Mouse (Mus musculus) spleen, postnatal 4 days (tissue): Measurements from ENCODE around the gene Olfr147.
"Not testable (repeated sequence)": the region's sequence is repeated elsewhere in the genome, so short reads cannot be mapped to it uniquely, and the experiment has no call there.

Experiments used
- DNase-seq, 2 experiments: peaks; one replicate each; pipeline ENCODE4 v3.0.0; 2022; ENCODE audit warnings: low spot score in 2 of 2

Gene Olfr147

DNA sequence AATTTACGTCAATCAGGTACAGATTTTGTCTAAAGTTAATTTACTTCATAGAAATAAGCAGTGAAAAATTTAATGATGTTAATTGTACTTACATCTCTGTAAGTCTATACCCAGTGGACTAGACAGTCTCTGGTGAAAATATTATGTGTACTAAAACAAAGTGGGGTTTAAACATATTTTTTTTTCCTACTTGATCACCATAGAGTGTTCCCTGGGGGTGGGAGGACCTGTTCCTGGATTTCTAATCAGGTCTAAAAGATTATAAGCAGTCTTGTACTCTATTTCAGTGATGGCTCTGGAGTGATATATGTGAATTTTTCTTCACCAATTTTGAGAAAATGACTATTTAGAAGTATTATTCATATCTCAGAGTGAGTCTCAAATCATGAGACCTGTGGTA is at the start of gene Olfr147:
TSS of gene Olfr147 (plus strand) at position 301 of the 400 bp plus-strand sequence.
- no peak for DNase-seq

DNA sequence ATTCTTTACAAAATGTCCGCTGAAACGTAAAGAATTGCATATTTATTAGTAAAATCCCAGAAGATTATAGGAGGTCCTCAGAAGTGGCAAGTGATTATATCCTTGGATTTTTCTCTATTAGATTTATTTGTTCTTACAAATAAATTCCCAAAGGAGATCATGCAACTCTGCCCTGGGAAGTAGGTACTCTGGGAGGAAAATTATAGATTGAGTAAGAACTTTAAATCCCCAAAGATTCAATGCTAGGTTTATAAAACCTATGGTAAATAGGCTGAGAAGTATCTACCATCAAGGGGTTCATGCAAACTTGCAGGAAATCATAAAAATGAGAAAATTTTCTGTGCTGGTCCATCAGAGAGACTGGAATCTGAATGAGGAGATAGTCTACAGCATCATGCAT is 34.9 kb upstream of the Olfr147 start, which contains the start of gene Olfr250:
TSS of gene Olfr250 (plus strand) at position 301 of the 400 bp plus-strand sequence.
- no peak for DNase-seq

DNA sequence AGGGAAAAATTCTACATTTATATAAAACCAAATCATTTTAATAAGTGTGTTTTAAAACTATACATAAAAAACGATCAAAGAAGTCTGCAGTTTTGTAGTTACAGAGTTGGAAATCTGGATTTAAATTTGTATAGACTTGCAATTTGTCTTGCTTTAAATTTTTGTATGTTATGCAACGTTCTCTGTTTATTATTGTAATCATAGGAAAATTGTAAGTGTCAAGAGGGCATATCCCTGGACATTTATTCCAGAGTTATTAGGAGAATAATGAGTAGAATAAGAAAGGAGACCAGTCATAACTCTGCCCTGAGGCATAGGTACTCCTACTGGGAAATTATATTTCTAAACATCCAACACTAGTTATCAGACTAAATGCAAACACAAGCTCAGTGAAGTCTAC is 24.7 kb upstream of the Olfr147 start, which contains the start of gene Olfr251:
TSS of gene Olfr251 (plus strand) at position 301 of the 400 bp plus-strand sequence.
- no peak for DNase-seq

DNA sequence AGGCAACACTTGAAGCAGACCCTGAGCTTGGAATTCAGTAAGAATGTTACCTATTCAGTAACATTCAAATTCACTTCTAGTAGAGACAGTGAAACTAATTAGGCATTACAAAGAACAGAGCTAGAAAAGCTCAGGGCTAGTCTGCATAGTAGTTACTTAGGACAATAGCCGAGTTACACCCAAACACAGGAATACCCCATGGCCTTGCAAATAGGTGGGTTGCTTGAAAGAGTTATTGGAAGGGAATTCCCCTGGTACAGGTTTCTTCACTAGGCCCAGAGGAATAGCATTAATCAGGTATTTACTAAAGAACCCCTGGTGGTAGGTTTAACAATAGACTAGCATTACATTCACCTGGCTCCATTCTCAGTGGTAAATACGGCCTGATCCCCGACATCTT is 6.0 kb downstream of the Olfr147 start:
- DNase-seq: not testable (repeated sequence)

DNA sequence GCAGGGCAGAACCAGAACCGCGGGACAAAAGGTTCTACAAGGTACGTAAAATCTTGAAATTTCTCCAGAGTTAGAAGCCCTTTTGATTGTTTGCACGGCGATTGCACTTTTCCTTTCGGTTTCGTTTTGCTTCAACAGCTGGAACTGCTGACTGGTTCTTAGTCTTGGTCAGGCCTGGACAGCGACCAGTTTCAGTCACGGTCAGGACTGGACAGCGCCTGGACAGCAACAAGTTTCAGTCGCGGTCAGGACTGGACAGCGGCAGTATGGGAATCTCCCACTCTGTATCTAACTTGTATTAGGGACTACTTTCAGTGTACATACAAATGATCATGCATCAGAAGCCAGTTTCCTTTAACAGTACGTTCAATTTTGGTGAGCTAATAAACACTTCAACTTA is 12.0 kb downstream of the Olfr147 start:
- not testable (repeated sequence) for DNase-seq

DNA sequence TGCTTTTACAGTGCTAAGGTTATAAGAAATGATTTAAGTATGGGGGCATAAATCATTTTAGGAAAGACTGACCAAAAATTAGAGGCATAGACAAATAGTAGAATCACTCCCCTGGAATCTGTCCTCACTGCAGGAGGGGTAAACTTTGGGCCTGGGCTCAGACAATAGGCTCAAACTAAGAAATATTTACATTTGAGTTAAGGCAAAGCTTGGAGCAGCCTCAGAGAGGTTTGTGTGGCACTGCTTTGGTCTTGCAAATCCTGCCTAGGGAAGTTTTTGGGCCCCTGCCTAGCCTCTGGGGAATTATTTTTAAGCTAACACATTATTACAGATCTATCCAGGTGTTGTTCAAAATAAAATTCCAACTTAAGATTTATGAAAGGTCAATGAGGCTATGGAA is 22.3 kb downstream of the Olfr147 start:
- DNase-seq: no peak

DNA sequence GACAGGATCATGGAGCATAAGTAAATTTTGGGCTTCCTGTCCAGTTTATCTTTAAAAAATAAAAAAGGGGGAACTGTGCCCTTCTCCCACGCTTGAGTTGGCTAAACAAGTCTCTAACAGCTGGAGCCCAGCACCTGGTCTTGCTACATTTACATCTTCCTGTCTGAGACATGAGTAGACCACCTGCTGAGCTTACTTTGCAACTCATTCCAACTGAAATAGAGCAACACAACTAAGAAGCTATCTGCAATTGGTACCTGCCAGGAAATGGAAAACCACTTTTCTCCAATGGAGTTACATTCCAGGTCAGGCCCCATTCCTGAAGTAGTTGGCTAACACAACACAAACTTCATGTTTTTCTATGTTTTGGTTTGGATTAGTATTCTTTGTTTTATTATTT is 25.5 kb downstream of the Olfr147 start:
- DNase-seq: no peak

DNA sequence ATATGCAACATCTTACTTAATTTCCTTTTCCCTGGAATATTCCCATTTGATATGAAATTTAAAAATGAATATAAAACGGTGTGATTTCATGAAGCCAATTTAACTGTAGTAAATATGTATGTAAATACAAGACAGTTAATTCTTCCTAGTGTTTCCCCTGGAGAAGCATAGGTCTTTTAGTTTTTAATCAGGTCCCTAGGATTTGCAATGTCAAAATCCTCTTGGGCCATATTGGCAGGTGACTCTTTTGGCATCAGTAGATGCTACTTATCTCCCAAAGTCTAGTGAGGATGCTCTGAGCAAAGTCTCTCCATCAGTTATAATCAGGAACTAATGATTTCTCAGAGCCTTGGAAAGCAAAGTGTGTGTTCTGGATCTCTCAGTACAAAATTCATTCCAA is 27.7 kb downstream of the Olfr147 start, which contains the start of gene Olfr901:
TSS of gene Olfr901 (plus strand) at position 301 of the 400 bp plus-strand sequence.
- DNase-seq: no peak

DNA sequence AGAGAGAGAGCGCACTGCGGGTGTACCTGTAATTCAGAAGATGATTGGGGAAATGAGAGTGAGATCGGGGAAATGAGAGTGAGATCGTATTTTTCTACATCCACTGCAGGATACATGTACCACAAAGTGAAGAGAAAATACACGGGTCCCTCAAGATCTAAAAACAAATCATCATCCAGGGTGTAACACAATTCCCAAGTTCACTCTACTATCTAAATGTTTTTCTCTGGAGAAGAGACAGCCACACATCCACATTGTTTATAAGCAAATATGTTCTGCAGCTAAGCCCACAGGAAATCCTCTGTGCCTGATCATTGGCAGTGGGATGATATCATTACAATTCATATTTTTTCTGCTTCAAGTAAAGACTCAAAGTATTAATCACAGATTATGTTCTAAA is 45.9 kb downstream of the Olfr147 start, which contains the start of gene Olfr902:
TSS of gene Olfr902 (plus strand) at position 301 of the 400 bp plus-strand sequence.
- no peak for DNase-seq
